Mouse (Mus musculus): Measurements from ENCODE around the gene Ppip5k2.
A peak's percentile ranks its signal among the peaks of the same experiment; 100 is the strongest.

Ppip5k2 gene

DNA sequence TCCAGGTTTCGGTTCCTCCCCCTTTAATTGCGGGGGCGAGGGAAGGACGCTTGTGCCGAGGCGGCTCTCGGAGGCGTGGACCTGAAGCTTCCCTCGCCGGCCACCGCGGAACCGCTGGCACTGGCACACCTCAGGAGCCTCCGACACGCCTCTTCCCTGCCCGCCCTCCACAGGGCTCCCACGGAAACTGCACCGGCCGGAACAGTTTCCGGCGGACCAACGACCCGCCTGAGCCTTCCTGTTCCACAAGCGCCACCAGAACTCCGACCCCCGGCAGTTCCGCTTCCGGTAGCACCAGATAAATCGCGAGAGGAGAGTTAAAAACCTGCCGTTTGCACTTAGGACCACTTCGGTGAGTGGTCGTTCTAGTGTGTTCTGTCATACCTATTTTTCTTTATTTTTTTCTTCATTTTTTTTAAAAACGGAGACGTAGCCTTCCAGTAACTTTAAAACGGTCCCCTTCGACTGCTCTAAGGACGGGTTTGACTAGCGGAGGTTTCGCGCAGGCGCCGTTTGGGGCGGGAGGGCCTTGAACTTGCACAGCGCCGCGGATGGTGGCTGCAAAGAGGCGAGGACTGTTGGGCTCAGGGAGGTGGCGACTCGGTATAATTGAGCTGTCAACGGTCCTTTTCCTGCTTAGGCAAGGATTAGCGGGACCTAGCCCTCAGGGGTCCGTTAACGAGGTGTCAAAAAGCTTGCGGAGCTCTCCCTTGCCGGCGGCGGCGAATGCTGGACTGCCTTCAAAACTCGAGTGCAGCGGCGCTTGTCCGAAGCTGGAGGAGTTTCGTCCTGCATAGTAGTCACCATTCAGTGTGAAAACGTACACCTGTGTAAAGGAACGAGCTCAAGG lies at the start of gene Ppip5k2, which contains the start of gene Gin1:
Gene Ppip5k2 (minus strand): TSS at position 508 of the 850 bp plus-strand sequence.
Gene Gin1 (plus strand): TSS at position 269 of the 850 bp plus-strand sequence.
- no peaks in the 10 kb centered on the region for H3K27me3 ChIP-seq (ENCODE audit: insufficient read depth, low read length)
- H3K36me3 ChIP-seq (ENCODE audit: insufficient read depth, low read length) = no peaks in the 10 kb centered on the region
- peak within 1 kb of the TSS; percentile 98 for H3K4me3 ChIP-seq (replicated peaks; ENCODE audit: low read length)
- no peaks in the 10 kb centered on the region for H3K9me3 ChIP-seq (ENCODE audit: low read length)
- H3K4me1 ChIP-seq (replicated peaks; ENCODE audit: low read depth, low read length) = peaks cover 28% of the 10 kb centered on the region
- TF ChIP-seq NANOG (IDR thresholded peaks at IDR 0.05; ENCODE audit: borderline replicate concordance, low read length) = no peak
- TF ChIP-seq POU5F1 (IDR thresholded peaks at IDR 0.05; ENCODE audit: borderline replicate concordance, low read length) = no peak
- no peak for TF ChIP-seq CTCF (conservative IDR thresholded peaks at IDR 0.05; ENCODE audit: low read length)

DNA sequence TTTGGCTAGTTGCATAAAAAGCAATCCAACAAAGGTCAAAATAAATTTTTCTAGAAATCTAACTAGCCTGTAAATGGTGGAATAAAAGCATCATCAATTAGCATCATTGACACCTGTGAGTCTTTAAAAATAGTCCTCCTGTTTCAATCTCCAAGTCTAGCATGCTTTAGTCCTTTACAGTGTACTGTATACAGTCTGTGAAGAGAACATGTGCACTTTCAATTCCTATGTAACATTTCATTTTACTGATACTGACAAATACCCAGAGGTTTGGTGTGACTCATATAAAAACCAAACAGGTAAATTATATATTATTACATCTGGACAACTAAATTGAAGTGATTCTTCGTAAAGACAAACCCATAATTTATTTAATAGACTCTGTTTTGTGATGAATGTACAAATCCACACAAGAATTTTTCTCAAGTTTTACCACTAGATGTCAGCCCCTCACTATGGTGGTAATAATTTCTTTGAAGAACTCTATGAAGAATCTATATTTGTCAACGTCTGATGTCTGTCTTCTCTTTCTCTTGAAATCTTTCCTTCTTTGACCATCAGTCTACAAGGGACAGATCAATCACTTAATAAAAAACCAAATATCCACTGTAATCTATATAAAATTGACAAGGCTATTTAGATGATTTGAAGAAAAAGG lies 39.2 kb upstream of the Ppip5k2 start:
- H3K9me3 ChIP-seq (ENCODE audit: low read length) = peaks cover 2% of the 10 kb centered on the region; the same call in 1 of the 2 replicates
- TF ChIP-seq CTCF (conservative IDR thresholded peaks at IDR 0.05; ENCODE audit: low read length) (no peak; the same call in 1 of the 2 replicates), POU5F1 (IDR thresholded peaks at IDR 0.05; ENCODE audit: borderline replicate concordance, low read length) (no peak), NANOG (IDR thresholded peaks at IDR 0.05; ENCODE audit: borderline replicate concordance, low read length) (no peak)
- H3K4me3 ChIP-seq (replicated peaks; ENCODE audit: low read length) = no peak overlapping the region
- H3K36me3 ChIP-seq (ENCODE audit: insufficient read depth, low read length) = no peaks in the 10 kb centered on the region
- no peaks in the 10 kb centered on the region for H3K4me1 ChIP-seq (replicated peaks; ENCODE audit: low read depth, low read length)
- H3K27me3 ChIP-seq (ENCODE audit: insufficient read depth, low read length) = no peaks in the 10 kb centered on the region

DNA sequence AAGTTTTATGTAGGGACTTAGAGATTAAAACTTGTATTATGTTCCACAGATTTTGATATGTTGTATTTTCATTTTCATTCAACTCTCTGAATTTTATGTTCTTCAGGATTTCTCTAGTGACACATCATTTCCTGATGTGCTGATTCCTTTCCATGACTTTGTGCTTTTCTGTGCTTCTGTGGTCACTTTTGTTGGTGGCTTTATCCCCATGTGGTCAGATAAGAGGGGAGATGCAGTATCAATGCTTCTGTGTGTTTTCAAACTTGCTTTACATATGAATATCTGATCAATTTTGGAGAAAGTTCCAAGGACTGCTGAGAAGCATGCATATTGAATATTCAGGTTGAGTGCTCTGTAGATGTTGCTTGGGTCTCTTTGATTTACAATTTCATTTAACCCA lies 34.3 kb upstream of the Ppip5k2 start:
- Histone ChIP-seq H3K4me1 (replicated peaks; ENCODE audit: low read depth, low read length) (no peaks in the 10 kb centered on the region), H3K4me3 (replicated peaks; ENCODE audit: low read length) (no peak overlapping the region), H3K9me3 (ENCODE audit: low read length) (0 out of 2 replicates have a peak, but pooled peaks cover 8% of the 10 kb centered on the region), H3K36me3 (ENCODE audit: insufficient read depth, low read length) (no peaks in the 10 kb centered on the region), H3K27me3 (ENCODE audit: insufficient read depth, low read length) (no peaks in the 10 kb centered on the region)
- TF ChIP-seq POU5F1 (IDR thresholded peaks at IDR 0.05; ENCODE audit: borderline replicate concordance, low read length) (no peak), CTCF (conservative IDR thresholded peaks at IDR 0.05; ENCODE audit: low read length) (no peak), NANOG (IDR thresholded peaks at IDR 0.05; ENCODE audit: borderline replicate concordance, low read length) (no peak)

DNA sequence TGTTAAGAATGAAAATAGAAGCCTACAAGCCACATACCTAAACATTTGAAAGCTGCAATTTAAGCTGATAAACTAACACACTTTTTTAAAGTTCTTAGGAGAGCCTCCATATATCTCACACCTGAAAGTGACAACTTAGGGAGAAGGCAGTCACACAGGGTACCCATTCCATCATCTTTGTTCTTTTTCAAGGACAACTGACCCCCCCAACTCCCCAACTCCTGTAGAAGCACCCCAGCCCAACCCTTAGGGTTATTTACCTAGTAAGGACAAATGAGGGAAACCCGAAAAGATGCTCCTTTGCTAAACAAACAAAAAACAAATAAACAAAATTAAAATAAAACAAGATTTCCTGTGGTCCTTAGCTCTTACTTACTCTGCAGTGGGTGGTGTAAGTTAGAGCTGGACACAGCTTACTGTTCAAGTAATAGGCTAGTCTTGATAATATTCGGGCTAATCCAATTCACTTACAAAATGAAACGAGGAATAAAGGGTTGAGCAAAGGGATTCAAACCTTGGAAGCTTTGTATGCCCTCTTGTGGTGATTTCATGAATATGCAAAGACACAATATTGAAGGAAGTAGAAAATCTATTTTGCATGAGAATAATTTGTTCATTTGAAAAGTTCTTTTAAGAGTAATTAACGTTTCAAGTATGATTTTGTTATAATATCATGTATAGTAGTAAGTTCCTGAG lies 32.1 kb upstream of the Ppip5k2 start:
- TF ChIP-seq CTCF (conservative IDR thresholded peaks at IDR 0.05; ENCODE audit: low read length) = peak; percentile 29
- TF ChIP-seq NANOG (IDR thresholded peaks at IDR 0.05; ENCODE audit: borderline replicate concordance, low read length) = no peak
- H3K27me3 ChIP-seq (ENCODE audit: insufficient read depth, low read length) = no peaks in the 10 kb centered on the region
- H3K4me3 ChIP-seq (replicated peaks; ENCODE audit: low read length) = no peak overlapping the region
- H3K9me3 ChIP-seq (ENCODE audit: low read length) = 0 out of 2 replicates have a peak, but pooled peaks cover 8% of the 10 kb centered on the region
- no peaks in the 10 kb centered on the region for H3K36me3 ChIP-seq (ENCODE audit: insufficient read depth, low read length)
- H3K4me1 ChIP-seq (replicated peaks; ENCODE audit: low read depth, low read length) = no peaks in the 10 kb centered on the region

DNA sequence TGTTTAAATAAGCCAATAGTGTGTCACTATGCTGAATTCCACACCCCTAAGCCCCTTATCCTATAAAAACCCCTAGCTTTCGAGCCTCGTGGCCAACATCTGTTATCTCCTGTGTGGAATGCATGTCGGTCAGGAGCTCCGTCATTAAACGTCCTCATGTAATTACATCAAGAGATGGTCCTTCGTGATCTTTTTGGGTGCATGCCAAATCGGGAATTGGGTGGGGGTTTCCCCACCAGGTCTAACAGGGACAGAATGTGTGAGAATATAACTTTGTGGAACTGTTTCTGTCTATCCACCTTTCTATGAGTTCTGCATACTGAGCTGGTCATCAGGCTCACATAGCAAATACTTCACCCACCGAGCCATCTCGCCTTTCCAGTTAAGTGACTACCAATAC lies 25.7 kb upstream of the Ppip5k2 start:
- H3K4me3 ChIP-seq (replicated peaks; ENCODE audit: low read length) = no peak overlapping the region
- no peaks in the 10 kb centered on the region for H3K27me3 ChIP-seq (ENCODE audit: insufficient read depth, low read length)
- 0 out of 2 replicates have a peak, but pooled peaks cover 8% of the 10 kb centered on the region for H3K9me3 ChIP-seq (ENCODE audit: low read length)
- H3K36me3 ChIP-seq (ENCODE audit: insufficient read depth, low read length) = no peaks in the 10 kb centered on the region
- peaks cover 15% of the 10 kb centered on the region for H3K4me1 ChIP-seq (replicated peaks; ENCODE audit: low read depth, low read length)
- no peak for TF ChIP-seq POU5F1 (IDR thresholded peaks at IDR 0.05; ENCODE audit: borderline replicate concordance, low read length)

DNA sequence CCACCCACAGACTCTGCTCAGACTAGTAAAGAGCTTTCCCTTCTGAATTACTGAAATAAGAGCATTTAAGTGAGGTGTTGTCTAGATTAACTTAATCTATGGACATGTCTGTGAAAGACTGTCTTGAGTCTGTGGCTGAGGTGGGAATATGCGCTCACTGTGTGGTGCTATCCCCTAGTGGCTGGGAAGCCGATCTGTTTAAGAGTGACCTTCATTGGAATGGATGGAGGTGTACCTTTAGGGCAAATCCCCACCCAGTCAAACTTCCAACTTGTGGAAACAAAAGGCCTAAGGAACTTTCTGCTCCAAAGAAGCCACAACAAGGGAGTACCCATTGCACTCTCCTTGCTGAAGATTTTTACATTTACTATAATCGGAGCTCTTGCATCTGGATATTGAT lies 23.9 kb upstream of the Ppip5k2 start:
- TF ChIP-seq NANOG (IDR thresholded peaks at IDR 0.05; ENCODE audit: borderline replicate concordance, low read length) = no peak
- TF ChIP-seq CTCF (conservative IDR thresholded peaks at IDR 0.05; ENCODE audit: low read length) = peak; percentile 14; the same call in 1 of the 2 replicates
- H3K9me3 ChIP-seq (ENCODE audit: low read length) = no peaks in the 10 kb centered on the region
- H3K4me3 ChIP-seq (replicated peaks; ENCODE audit: low read length) = no peak overlapping the region
- H3K4me1 ChIP-seq (replicated peaks; ENCODE audit: low read depth, low read length) = peaks cover 15% of the 10 kb centered on the region
- H3K27me3 ChIP-seq (ENCODE audit: insufficient read depth, low read length) = no peaks in the 10 kb centered on the region
- H3K36me3 ChIP-seq (ENCODE audit: insufficient read depth, low read length) = no peaks in the 10 kb centered on the region

DNA sequence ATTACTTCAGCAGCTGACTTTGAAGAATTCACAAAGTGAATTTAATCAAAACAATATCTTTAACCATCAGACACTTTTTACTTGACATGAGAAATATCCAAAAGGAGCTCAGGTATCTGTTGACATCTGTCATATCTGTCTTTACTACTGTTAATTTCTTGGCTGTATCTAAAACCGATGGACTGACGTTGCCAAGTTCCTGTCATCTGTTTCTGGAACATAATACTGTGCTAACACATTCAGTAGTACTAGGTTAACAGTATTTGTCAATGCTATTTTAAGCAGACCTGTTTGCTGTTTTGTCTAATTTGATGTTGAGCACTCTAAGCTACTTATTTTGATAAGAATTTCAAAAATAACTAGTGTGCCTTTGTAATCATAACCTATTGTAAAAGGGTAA lies 18.3 kb upstream of the Ppip5k2 start:
- H3K27me3 ChIP-seq (ENCODE audit: insufficient read depth, low read length) = no peaks in the 10 kb centered on the region

DNA sequence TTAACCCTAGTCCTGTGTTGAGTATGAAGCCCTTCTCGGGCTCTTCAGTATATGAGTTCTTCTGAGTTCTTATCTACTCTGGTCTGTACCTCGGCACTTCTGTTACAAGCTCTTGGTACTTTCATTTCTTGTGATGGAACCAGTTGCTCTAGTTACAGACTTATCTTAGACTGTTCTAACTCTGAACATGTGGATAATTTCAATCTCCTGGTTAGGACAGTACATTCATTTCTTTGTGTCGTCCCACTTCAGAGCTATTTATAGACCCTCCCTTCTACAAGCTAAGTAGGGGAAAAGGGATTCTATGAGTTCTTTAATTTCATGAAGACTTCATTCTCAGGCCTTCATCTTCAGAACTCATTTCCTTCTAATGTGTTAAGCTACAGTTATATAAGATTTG lies 17.5 kb upstream of the Ppip5k2 start:
- TF ChIP-seq POU5F1 (IDR thresholded peaks at IDR 0.05; ENCODE audit: borderline replicate concordance, low read length) = no peak
- no peak for TF ChIP-seq CTCF (conservative IDR thresholded peaks at IDR 0.05; ENCODE audit: low read length)
- no peak for TF ChIP-seq NANOG (IDR thresholded peaks at IDR 0.05; ENCODE audit: borderline replicate concordance, low read length)
- no peaks in the 10 kb centered on the region for H3K4me1 ChIP-seq (replicated peaks; ENCODE audit: low read depth, low read length)

More for the DNA sequence above, 18.3 kb upstream of the Ppip5k2 start:
- H3K4me1 ChIP-seq (replicated peaks; ENCODE audit: low read depth, low read length) = no peaks in the 10 kb centered on the region
- no peak overlapping the region for H3K4me3 ChIP-seq (replicated peaks; ENCODE audit: low read length)
- no peak for TF ChIP-seq POU5F1 (IDR thresholded peaks at IDR 0.05; ENCODE audit: borderline replicate concordance, low read length)
- TF ChIP-seq NANOG (IDR thresholded peaks at IDR 0.05; ENCODE audit: borderline replicate concordance, low read length) = no peak
- no peak for TF ChIP-seq CTCF (conservative IDR thresholded peaks at IDR 0.05; ENCODE audit: low read length)
- no peaks in the 10 kb centered on the region for H3K9me3 ChIP-seq (ENCODE audit: low read length)
- H3K36me3 ChIP-seq (ENCODE audit: insufficient read depth, low read length) = peaks cover 10% of the 10 kb centered on the region

More for the DNA sequence above, 17.5 kb upstream of the Ppip5k2 start:
- H3K36me3 ChIP-seq (ENCODE audit: insufficient read depth, low read length) = peaks cover 10% of the 10 kb centered on the region
- H3K4me3 ChIP-seq (replicated peaks; ENCODE audit: low read length) = no peak overlapping the region
- no peaks in the 10 kb centered on the region for H3K27me3 ChIP-seq (ENCODE audit: insufficient read depth, low read length)
- H3K9me3 ChIP-seq (ENCODE audit: low read length) = no peaks in the 10 kb centered on the region

All from E14TG2a.4 (cell line).